Mouse (Mus musculus) hindbrain, postnatal 0 days (tissue): ENCODE measurements at regions not wholly inside any gene's neighbourhood (a gene's known extent, or its start where the extent isn't known, plus 50 kb on each side); places are given as distances from the start of the nearest gene placed in this dataset.

ENCODE experiments used
- ATAC-seq: fragments of 200-750 bp; cut with Nextera tagmentation; 2 replicates; pipeline ENCODE4 v1.8.0; 2017; ENCODE audit warnings: mild to moderate bottlenecking, moderate TSS enrichment, moderate library complexity
- DNase-seq: peaks from one replicate; pipeline ENCODE4 v3.0.0-alpha.2; 2015; ENCODE audit warnings: low spot score
- H3K27ac ChIP-seq: fragments of 300-500 bp; sonication (generic); 2 replicates; pipeline ENCODE4 v1.5.1; 2014; ENCODE audit warnings: mild to moderate bottlenecking
- H3K27me3 ChIP-seq: fragments of 300-500 bp; sonication (generic); 2 replicates; pipeline ENCODE4 v1.6.1; 2014; ENCODE audit warnings: low read length, mixed read lengths; ENCODE audit not compliant: insufficient read depth
- H3K36me3 ChIP-seq: fragments of 300-500 bp; sonication (generic); 2 replicates; pipeline ENCODE4 v1.6.1; 2014; ENCODE audit warnings: low read length, mixed read lengths; ENCODE audit not compliant: insufficient read depth
- H3K4me1 ChIP-seq: fragments of 300-500 bp; sonication (generic); 2 replicates; pipeline ENCODE4 v1.6.1; 2014; ENCODE audit warnings: antibody characterized with exemption, low read length, mixed read lengths; ENCODE audit not compliant: insufficient read depth
- H3K4me2 ChIP-seq: fragments of 300-500 bp; sonication (generic); 2 replicates; pipeline ENCODE4 v1.6.1; 2014; ENCODE audit warnings: low read depth, mild to moderate bottlenecking, low read length, moderate library complexity, mixed read lengths
- H3K4me3 ChIP-seq: fragments of 300-500 bp; sonication (generic); 2 replicates; pipeline ENCODE4 v1.5.1; 2014; ENCODE audit warnings: low read length
- H3K9ac ChIP-seq: fragments of 300-500 bp; sonication (generic); replicated peaks from 2 replicates; pipeline ENCODE4 v1.6.1; 2014; ENCODE audit warnings: mild to moderate bottlenecking, low read length, moderate library complexity, mixed read lengths
- H3K9me3 ChIP-seq: fragments of 300-500 bp; sonication (generic); 2 replicates; pipeline ENCODE4 v1.6.1; 2016; ENCODE audit warnings: low read length, mixed read lengths
- CTCF ChIP-seq: IDR thresholded peaks from 2 replicates; pipeline ENCODE4 v1.5.1; 2016; ENCODE audit warnings: antibody characterized with exemption, control low read depth, low read depth
- WGBS: fragments of 180-500 bp; shearing (Covaris S2); extraction: QIAGEN DNeasy Blood & Tissue Kit; methylation state at CpG from one replicate; pipeline ENCODE4 v1.1.7; 2014; 5-methylcytosine and 5-hydroxymethylcytosine counted together

DNA sequence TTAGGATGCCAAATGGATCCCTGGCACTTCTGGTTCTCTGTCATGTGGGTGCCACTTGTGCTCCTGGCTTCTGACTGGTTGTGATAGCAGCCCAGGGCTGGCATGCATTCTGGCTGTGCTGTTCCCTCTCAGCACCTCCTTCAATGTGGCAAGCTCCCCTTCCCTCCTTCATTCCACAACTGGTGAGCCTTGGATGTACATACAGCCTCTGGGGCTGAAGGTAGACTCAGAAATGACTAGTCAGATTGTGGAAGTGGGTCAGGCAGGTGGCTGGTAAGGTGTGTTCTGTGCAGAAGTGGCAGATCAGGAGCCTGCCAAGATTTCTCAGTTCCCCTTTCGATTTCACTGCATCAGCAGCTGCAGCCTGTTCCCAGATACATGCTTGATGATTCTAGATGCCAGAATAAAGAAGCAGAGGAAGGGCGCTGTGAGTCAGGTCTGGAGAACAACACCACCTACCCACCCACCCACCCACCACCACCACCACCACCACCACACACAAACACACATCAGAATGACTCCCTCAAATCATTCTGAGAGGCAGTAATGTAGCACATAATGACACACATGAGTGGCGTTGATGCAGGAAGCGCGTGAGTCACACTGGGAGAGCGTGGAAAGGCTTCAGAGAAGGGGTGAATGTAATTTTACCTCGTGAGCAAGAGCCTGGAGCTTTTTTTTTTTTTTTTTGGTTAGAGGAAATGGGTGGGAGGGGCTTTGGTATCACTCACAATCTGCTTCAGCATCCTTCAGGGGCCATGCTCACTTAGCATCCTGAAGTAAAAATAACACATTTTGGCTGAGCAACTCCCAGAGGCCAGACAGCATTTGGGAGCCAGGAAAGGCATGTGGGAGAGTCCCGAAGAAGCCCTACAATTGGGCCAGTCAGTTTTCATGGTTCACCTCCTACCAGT lies 104.6 kb upstream of the Eci2 start:
- 65% methylated on average over 8 of the region's 8 CpGs for WGBS

DNA sequence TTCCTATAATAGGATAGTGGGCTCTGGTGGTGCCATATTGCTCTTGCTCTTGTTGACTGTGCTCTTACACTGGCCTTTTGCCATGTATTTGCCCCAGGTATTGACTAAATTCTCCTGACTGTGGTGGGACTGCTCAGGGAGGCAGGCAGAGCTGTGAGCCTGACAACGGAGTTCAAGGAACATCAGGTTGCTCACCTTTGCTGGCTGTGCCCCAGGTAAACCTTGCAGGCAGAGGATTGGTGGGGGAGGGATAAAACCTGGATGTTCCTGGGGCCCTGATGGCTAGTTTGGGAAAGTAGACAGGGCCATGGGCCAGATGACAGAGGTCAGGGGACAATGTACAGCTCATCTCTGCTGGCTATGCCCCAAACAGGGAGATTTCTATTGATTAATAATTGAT lies 124.7 kb upstream of the Eci2 start:
- Histone ChIP-seq H3K4me3 (no peak overlapping the region), H3K4me1 (no peaks in the 10 kb centered on the region), H3K36me3 (no peaks in the 10 kb centered on the region), H3K27ac (no peak overlapping the region), H3K4me2 (no peak overlapping the region), H3K9ac (no peak overlapping the region), H3K9me3 (no peaks in the 10 kb centered on the region), H3K27me3 (no peaks in the 10 kb centered on the region)
- WGBS: 87% methylated on average over 1 of the region's 1 CpGs
- ATAC-seq (no peak), DNase-seq (no peak)
- no peak for TF ChIP-seq CTCF

More for the DNA sequence above, 104.6 kb upstream of the Eci2 start:
- DNase-seq (peak; percentile 3), ATAC-seq (no peak)
- TF ChIP-seq CTCF: no peak
- Histone ChIP-seq H3K4me1 (no peaks in the 10 kb centered on the region), H3K27me3 (no peaks in the 10 kb centered on the region), H3K4me2 (no peak overlapping the region), H3K9me3 (no peaks in the 10 kb centered on the region), H3K36me3 (no peaks in the 10 kb centered on the region), H3K9ac (no peak overlapping the region), H3K27ac (no peak overlapping the region), H3K4me3 (no peak overlapping the region)

DNA sequence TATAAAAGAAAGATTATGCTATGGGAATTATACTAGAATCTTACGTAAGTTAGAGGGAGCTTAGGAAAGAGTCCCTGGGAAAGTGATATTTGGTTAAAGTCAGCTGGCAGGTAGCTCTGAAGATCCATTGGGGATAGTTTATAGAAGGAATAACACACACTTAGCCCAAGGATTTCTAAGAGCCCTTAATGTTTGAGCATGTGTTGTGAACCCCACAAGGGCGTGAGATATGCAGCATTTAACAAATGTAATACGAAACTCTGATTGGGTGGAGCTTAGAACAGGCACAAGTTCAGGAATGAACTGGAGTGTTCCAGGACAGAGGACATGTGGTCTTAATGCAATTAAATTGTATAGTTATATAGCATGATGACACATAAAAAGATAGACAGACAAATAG lies 132.6 kb upstream of the Eci2 start:
- Histone ChIP-seq H3K27ac (no peak overlapping the region), H3K27me3 (no peaks in the 10 kb centered on the region), H3K4me1 (no peaks in the 10 kb centered on the region), H3K4me2 (no peak overlapping the region), H3K9ac (no peak overlapping the region), H3K36me3 (no peaks in the 10 kb centered on the region), H3K4me3 (no peak overlapping the region), H3K9me3 (no peaks in the 10 kb centered on the region; the same call in 1 of the 2 replicates)
- DNase-seq (no peak), ATAC-seq (no peak)
- TF ChIP-seq CTCF: no peak
- WGBS: 74% methylated on average over 3 of the region's 3 CpGs

DNA sequence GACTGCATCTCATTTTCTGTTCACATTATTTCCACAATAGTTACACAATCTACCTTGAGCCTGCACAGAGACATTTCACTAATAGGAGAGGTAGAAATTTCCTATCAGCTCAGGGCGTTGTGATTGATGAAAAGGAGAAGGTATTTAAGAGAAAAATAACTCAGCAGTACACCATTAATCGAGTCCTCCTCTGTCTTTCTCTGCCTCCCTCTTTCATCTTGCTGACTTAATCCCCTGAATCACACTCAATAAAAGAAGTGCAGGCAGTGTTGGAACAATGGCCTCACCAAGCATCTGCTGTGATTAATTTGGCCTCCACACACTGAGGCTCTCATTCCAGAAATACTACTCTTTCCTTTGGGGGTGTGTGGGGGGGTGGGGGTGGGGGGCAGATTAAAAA lies 133.9 kb upstream of the Eci2 start:
- Histone ChIP-seq H3K27me3 (no peaks in the 10 kb centered on the region), H3K27ac (no peak overlapping the region), H3K9ac (no peak overlapping the region), H3K4me2 (no peak overlapping the region), H3K4me1 (no peaks in the 10 kb centered on the region; the same call in 1 of the 2 replicates), H3K9me3 (no peaks in the 10 kb centered on the region; the same call in 1 of the 2 replicates), H3K4me3 (no peak overlapping the region), H3K36me3 (no peaks in the 10 kb centered on the region)
- TF ChIP-seq CTCF: no peak
- DNase-seq (no peak), ATAC-seq (no peak)
- WGBS: 8% methylated on average over 2 of the region's 2 CpGs

DNA sequence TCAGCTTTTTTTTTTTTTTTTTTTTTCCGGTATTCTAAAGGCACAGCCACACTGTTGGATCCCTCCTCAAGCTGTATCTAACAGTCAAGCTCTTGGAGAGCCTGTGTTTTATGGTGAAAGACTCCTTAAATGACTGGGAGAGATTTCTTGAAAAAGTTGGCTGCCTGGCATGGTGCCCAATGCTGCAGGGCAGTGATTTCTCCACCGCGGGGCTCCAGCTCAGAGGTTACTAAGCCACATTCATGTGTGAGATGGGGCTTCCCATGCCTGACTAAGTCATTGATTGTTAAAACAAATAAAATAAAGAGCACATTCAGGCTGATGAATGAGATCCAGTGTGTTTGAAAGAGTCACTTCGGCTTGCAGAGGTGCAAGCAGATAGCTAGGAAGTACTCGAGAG lies 139.2 kb upstream of the Eci2 start:
- DNase-seq: peak; percentile 51
- whole genome bisulfite sequencing: 19% methylated on average over 5 of the region's 5 CpGs

DNA sequence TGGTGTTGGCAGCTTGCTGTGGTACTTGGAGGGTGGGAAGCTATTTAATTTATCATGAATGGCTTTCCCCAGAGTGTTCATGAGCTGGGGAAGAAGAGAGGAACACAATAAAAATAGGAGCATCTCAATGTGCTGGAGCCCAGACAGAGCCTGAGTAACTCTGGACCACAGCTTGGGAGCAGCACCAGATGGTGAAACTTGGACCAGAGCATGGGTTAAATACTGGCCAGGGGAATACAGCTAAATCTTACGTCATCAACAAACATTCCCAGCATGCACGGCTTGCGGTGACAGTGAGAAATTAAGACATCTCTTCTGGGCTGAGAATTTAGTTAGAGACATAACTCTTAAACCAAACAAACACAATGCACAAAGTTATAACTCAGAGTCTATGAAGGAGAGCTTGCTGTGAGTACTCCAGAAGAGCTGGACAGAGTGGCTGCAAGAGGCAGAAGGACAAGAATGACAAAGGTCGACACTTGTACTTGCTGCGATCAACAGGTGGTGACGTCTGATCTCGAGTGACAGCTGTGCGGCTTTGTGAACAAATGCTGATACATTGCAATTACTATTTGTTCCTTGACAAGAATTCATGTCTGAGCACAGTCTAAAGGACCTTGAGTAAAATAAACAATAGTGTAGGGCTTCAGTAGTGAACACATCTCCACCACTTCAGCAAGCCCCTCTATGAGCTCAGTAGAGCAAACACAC lies 140.1 kb upstream of the Eci2 start:
- Histone ChIP-seq H3K4me3 (no peak overlapping the region), H3K4me2 (no peak overlapping the region), H3K4me1 (no peaks in the 10 kb centered on the region; the same call in 1 of the 2 replicates), H3K9ac (no peak overlapping the region), H3K27ac (no peak overlapping the region), H3K9me3 (no peaks in the 10 kb centered on the region), H3K36me3 (no peaks in the 10 kb centered on the region), H3K27me3 (no peaks in the 10 kb centered on the region)
- WGBS: 66% methylated on average over 8 of the region's 8 CpGs
- DNase-seq (no peak), ATAC-seq (0 out of 2 replicates have a peak, but pooled peaks have one; percentile 29)
- TF ChIP-seq CTCF: no peak

More for the DNA sequence above, 139.2 kb upstream of the Eci2 start:
- Histone ChIP-seq H3K27me3 (no peaks in the 10 kb centered on the region), H3K9ac (no peak overlapping the region), H3K9me3 (no peaks in the 10 kb centered on the region), H3K4me2 (no peak overlapping the region), H3K36me3 (no peaks in the 10 kb centered on the region), H3K4me1 (no peaks in the 10 kb centered on the region; the same call in 1 of the 2 replicates), H3K4me3 (no peak overlapping the region), H3K27ac (no peak overlapping the region)
- no peak for ATAC-seq
- TF ChIP-seq CTCF: peak; percentile 24; the same call in 1 of the 2 replicates
